Mouse (Mus musculus) 3T3-L1 (cell line): ENCODE data around the gene Ap2s1.

Experiments used
- DNase-seq: peaks from one replicate; pipeline ENCODE4 v3.0.0-alpha.2; 2015; ENCODE audit warnings: low read depth, low spot score

Gene Ap2s1

DNA sequence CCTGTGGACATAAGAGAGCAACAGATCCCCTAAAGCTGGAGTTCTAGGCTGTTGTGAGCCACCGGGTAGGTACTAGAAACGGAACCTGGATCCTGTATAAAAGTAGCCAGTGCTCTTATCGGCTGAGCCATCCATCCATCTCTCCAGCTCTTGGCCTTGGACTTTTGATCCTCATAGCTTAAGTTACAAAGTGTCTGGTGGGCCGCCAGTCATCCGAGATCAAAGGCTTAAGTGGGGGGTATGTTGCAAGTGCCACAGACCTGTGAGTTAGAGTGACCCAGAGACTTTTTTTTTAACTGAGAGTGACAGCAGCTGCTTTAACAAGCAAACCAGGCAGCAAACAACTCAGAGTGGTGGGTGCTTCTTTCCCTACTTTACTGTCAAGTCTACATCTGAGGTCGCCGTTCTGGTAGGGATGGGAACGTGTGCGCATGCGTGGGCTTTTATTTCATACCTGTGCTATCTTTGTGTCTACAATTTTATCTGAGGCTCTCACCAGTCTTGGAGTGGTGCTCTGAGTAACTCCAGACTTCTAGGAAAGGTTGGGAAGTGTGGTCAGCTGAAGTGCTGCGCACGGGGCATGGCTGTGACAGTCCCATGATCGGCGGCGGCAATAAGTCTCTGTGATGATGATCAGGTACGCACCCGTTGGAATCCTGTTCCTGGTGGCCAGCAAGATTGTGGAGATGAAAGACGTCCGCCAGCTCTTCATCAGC, 55.0 kb downstream of the Ap2s1 start:
- no peak for DNase-seq

DNA sequence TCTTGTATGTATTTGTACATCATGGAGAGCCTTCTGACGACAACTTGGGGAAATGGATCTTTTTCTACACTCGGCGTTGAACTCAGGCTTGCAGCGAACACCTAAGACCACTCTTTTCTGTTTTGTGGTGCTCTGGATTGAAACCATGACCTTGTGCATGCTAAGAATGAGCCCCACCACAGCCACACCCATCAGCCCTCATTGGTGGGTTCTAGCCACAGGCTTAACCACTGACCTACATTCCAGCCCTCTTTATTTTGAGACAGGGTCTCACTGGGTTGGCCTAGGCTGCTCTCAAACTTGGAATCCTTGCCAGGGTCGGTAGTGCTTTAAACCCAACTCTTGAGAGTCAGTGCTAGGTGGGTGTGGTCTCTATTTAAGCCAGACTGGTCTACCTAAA, 56.7 kb downstream of the Ap2s1 start:
- DNase-seq = no peak
